Mouse (Mus musculus) neural tube, postnatal 0 days (tissue): ENCODE measurements around the gene Slc5a12. TPM values are rescaled to one million over a fixed set of nuclear protein-coding genes. Genes with fewer than 3 reads are reported as not detected.

Experiments
- polyA plus RNA-seq: library from polyadenylated mRNA; unstranded; fragments of >200 nt; fragmentation: Nextera tagmentation; extraction: Ambion mirVana; gene quantifications from 2 replicates; pipeline ENCODE4 v1.2.1, GENCODE M21; 2015

Gene Slc5a12
- polyA plus RNA-seq, result not detected in 2 replicates

DNA sequence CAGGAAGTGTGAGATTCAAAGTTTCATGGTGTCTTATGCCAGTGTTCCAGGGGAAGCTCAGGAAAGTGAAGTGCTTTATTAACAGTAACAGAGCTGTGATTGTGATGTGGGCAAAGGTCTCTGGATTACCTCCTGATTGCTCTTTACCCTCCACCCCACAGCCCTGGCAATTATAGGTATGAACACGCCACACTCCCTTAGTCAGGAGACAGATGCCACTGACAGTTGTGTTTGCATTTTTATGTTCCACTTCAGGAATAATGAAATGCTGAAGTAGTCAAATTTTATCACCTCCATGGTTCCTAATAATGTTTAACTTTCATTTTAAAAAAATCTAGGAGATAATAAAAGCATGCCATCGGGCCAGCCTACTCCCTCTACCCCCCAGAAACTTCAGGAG is at the start of gene Slc5a12:
Gene Slc5a12 (plus strand): TSS at position 367 of the 400 bp plus-strand sequence.

Other genes with a start within 250 kb of the Slc5a12 start
- 18.2 and 21.2 TPM in 2 replicates for gene Fibin, start 234.1 kb upstream of the Slc5a12 start, polyA plus RNA-seq
- gene Muc15, start 124.0 kb downstream of the Slc5a12 start, polyA plus RNA-seq, result 0.10 and 0.31 TPM in 2 replicates